Mouse (Mus musculus): ENCODE results near the gene Rps6ka6.

Rps6ka6 gene

GRCm38 (mm10) chrX:111537859-111538258 is at the start of gene Rps6ka6:
Gene Rps6ka6 (minus strand): TSS chrX:111537959.
- DNase-seq (ENCODE audit: low read depth, low spot score) = no peak

DNA sequence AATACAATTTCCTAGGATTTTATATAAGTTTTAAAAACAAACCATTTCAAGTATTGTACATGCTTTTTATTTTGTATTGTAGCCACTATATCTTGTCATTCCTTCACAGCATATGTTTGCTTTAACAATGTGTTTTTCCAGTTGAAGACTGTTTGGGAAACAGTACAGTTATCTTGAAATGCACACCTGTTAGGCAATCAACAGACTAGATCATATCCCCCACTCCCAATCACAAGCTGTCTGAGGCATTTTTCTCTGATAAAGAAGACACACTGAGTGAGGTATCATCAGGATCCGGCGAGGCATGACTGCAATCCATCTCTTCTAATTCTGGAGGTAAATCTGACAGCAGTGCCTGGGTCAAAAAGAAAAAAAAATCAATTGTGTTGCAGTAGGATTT is 39.3 kb upstream of the Rps6ka6 start:
- no peak for DNase-seq (ENCODE audit: low read depth, low spot score)

DNA sequence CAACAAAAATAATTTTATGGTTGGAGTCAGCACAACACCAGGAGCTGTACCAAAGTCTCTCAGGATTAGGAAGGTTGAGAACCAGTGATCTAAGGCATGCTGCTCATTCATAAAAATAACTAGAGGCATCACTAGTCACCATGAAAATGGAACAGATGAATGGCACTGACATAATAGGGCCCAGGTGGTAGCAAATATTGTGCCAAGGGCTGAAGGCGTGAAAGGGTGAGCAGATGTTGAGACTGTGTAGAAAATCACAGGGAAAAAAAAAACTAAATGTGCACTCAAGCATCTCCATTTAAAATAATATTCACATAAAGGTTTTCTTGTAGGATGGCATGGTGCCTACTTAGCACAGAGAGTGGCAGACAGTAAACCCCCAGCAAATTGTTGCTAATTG is 19.6 kb downstream of the Rps6ka6 start:
- no peak for DNase-seq (ENCODE audit: low read depth, low spot score)

- no peak for DNase-seq (ENCODE audit: low read depth, low spot score)
Observed at GRCm38 (mm10) chrX:111463565-111464093, 74.1 kb downstream of the Rps6ka6 start.

DNA sequence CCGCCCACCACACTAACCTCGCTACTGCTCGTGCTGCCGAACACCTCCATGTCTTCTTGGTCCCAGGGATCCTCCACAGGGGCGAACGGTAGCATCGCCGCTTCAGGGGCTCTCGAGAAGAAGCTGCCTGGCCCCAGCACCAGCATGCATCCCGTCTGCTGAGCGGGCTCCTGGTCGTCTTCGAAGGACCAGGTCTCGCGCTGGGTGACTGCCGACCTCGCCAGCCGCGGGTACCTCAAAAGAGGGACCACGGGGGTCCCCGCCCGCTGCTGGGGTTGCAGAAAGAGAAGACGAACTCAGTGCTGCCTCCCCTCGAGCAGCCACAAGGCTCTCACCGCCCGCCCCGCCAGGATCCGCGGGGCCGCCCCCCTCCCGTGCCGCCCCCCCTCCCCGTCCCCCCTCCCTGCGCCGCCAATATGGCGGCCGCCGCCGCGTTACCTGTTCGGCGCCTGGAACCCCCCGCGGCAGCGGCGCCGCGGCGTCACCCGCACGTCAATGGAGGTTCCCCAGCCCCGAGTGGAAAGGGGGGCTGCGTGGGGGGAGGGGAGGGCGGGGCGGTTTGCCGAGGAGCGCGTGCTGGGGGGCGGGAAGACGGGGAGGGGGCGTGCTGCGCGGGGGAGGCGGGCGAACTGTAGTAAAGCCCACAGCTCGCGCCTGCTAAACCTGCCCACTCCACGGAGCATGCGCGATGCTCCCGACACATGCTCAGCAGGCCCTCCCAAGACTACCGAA is 74.8 kb downstream of the Rps6ka6 start:
- DNase-seq (ENCODE audit: low read depth, low spot score) = peak; percentile 82

DNA sequence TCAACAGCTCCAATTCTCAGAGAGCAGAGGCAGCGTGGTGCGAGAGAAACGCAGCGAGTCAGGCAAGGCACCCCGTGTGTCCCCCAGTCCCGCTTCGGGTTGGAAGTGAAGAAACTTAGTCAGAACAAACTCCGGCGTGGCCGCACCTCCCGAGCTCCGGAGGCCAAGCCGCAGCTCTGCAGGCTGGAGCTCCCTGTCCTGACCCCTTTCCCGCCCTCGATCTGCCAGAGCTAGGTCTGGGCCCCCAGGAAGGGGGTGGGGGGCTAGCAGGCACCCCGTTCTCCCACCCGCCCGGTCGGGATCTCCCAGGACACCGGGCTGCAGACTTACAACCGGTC is 75.3 kb downstream of the Rps6ka6 start:
- no peak for DNase-seq (ENCODE audit: low read depth, low spot score)

DNA sequence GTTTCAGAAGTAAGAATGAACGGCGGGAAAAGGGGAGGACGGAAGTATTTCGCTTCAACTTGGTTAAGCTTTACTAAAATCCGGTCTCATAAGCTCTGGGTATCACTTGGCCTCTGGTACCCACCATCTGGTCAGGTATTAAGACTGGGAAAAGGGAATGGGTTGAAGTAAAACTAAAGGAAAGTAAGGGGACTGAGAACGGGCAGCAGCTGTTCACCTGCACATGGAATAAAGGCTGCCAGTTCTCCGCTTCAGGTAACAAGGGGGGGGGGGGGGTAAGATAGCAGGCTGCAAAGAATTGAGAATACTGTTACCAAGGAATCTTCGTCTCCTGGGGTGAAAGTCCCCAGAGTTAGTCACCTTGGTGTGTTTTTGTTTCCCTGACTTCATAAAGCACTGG is 75.7 kb downstream of the Rps6ka6 start:
- DNase-seq (ENCODE audit: low read depth, low spot score) = no peak

DNA sequence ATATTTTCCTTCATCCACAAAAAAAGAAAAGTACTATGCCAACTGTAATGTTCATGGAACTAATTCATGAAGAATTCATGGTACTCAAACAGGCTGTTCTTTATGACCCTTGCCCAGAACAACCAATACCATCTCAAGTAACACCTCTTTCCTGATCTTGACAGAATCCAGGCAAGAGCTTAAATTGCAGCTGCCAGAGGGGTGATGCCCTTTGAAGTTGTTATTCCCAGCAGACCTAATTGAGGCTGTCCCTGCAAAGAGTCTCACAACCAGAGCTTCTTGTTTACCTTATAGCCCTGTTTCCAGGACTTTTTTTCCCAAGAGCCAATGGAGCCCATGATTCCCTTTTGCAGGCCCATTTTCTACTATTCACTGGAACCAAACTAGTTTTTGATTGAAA is 77.6 kb downstream of the Rps6ka6 start:
- no peak for DNase-seq (ENCODE audit: low read depth, low spot score)

DNA sequence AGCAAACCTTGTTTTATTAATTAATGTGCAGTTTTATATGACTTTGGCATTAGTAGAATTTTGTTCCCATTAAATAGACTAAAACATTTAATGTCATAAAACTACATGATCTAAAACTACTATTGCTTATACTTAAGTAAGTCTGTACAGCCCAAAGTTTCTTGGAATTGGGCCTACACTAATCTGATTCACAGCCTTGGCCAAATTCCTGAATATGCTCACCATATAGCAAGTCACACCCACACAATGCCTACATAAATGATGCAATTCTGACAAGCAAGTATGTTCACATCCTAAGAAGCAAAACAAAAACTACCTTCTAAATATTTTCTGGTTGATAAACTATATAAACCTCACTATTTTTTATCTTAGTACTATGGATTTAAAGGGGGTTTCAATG is 101.2 kb downstream of the Rps6ka6 start:
- DNase-seq (ENCODE audit: low read depth, low spot score) = no peak

DNA sequence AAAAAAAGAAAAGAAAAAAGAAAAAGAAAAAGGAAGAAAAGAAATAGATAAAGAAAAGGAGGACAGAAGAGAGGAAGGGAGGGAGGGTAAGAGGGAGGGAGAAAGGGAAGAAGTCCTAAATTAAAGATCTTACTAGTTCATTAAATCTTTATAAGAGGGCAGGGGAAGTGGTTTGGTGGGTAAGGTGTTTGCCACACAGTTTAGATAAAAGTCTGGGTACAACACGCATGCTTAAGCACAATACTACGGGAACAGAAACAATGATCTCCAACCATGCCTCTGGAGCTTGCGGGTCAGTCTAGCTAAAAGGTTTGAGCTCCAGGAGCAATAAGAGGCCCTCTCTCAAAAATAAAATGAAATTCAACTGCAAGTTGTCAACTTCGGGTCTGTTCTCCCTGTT is 123.0 kb downstream of the Rps6ka6 start:
- DNase-seq (ENCODE audit: low read depth, low spot score) = no peak

- DNase-seq (ENCODE audit: low read depth, low spot score) = no peak
Observed at GRCm38 (mm10) chrX:111404816-111405215, 132.9 kb downstream of the Rps6ka6 start.

- peak; percentile 52 for DNase-seq (ENCODE audit: low read depth, low spot score)
Observed at GRCm38 (mm10) chrX:111377020-111377419, 160.7 kb downstream of the Rps6ka6 start.

GRCm38 (mm10) chrX:111374177-111374576 is 163.6 kb downstream of the Rps6ka6 start:
- DNase-seq (ENCODE audit: low read depth, low spot score) = peak; percentile 4
